Mouse (Mus musculus) cerebellum, adult 11 months (tissue): ENCODE data around the gene Efcab10.

Experiments used
- DNase-seq: peaks from one replicate; pipeline ENCODE4 v3.0.0; 2022

Efcab10 gene

GRCm38 (mm10) chr12:33429387-33430160 is 34.9 kb downstream of the Efcab10 start, which contains the start of gene Twistnb:
Gene Twistnb, plus strand, starts transcription at chr12:33429635.
- peak; percentile 97 for DNase-seq

DNA sequence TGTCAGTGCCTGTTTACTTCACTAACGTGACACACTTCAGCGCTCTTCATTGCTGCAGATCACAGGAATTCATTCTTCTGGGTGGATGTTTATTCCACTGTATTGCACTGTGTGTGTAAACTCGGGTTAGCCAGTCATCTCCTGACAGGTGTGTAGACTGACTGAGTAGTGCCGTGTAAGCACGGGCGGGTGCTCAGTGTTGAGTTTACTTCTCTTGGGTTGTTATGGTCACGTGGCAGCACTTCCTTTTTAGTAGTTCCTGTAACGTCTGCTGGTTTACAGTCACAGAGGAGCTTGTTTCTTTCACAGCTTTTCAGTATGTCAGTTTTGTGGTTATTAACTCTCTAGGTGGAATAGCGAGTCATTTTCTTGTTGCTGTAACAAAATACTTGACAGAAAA is 39.2 kb downstream of the Efcab10 start:
- no peak for DNase-seq

GRCm38 (mm10) chr12:33434758-33435157 is 40.1 kb downstream of the Efcab10 start:
- no peak for DNase-seq
